ENCODE assay signal across 7 mouse cellular contexts in genomic region chr8:79027977-79028487, GRCm38 (mm10). TPM values are rescaled to one million over a fixed set of nuclear protein-coding genes. Genes with fewer than 3 reads are reported as not detected.
DNase-seq lines count a peak whose midpoint lies in the region; ATAC-seq and TF ChIP-seq lines count a peak whose summit lies in the region.

TSS of gene Zfp827 (plus strand) at chr8:79028437.

- H3K27me3 ChIP-seq in embryonic facial prominence, embryonic 10.5 days (replicated peaks; ENCODE audit: low read depth, poor library complexity, severe bottlenecking): no peaks in the 10 kb centered on the region
- no peaks in the 10 kb centered on the region for H3K27me3 ChIP-seq in heart, adult 2 months (ENCODE audit: control insufficient read depth, insufficient read depth, low read length)
- H3K27me3 ChIP-seq in kidney, adult 2 months (replicated peaks; ENCODE audit: control insufficient read depth, insufficient read depth, low read length): no peaks in the 10 kb centered on the region
- H3K27me3 ChIP-seq in limb, embryonic 13.5 days: no peaks in the 10 kb centered on the region
- H3K27me3 ChIP-seq in midbrain, embryonic 14.5 days (ENCODE audit: control insufficient read depth, insufficient read depth, low read length): no peaks in the 10 kb centered on the region

- H3K27ac ChIP-seq in embryonic facial prominence, embryonic 10.5 days (replicated peaks): peak within 1 kb of the TSS; percentile 100
- H3K27ac ChIP-seq in heart, adult 2 months: peak within 1 kb of the TSS; percentile 99
- peak within 1 kb of the TSS; percentile 90 for H3K27ac ChIP-seq in kidney, adult 2 months (ENCODE audit: insufficient read depth, low read depth, low read length)
- H3K27ac ChIP-seq in limb, embryonic 13.5 days: peak within 1 kb of the TSS; percentile 100
- H3K27ac ChIP-seq in midbrain, embryonic 14.5 days (replicated peaks; ENCODE audit: low read depth, low read length): peak within 1 kb of the TSS; percentile 99

- H3K9ac ChIP-seq in heart, adult 2 months (ENCODE audit: low read depth, low read length): peak within 1 kb of the TSS; percentile 100
- H3K9ac ChIP-seq in limb, embryonic 13.5 days: peak within 1 kb of the TSS; percentile 99
- peak within 1 kb of the TSS; percentile 87 for H3K9ac ChIP-seq in midbrain, embryonic 14.5 days (replicated peaks; ENCODE audit: low read length)

- H3K4me3 ChIP-seq in embryonic facial prominence, embryonic 10.5 days: peak within 1 kb of the TSS; percentile 95
- H3K4me3 ChIP-seq in heart, adult 2 months: peak within 1 kb of the TSS; percentile 98
- H3K4me3 ChIP-seq in kidney, adult 2 months (ENCODE audit: insufficient read depth, low read depth, low read length): peak within 1 kb of the TSS; percentile 72
- peak within 1 kb of the TSS; percentile 86 for H3K4me3 ChIP-seq in limb, embryonic 13.5 days
- peak within 1 kb of the TSS; percentile 98 for H3K4me3 ChIP-seq in midbrain, embryonic 14.5 days (replicated peaks; ENCODE audit: low read depth, low read length)

- H3K79me2 ChIP-seq in heart, adult 2 months (replicated peaks; ENCODE audit: control insufficient read depth, insufficient read depth, low read length): no peaks in the 10 kb centered on the region

- TF ChIP-seq POLR2A in heart, adult 2 months (IDR thresholded peaks at IDR 0.05; ENCODE audit: insufficient read depth, low read depth, low read length): peak; percentile 53; the same call in 1 of the 2 replicates
- TF ChIP-seq POLR2A in kidney, adult 2 months (IDR thresholded peaks at IDR 0.05; ENCODE audit: low read depth, low read length): peak; percentile 49

- WGBS in embryonic facial prominence, embryonic 10.5 days: under 1% methylated on average over 32 of the region's 32 CpGs
- under 1% methylated on average over 32 of the region's 32 CpGs for WGBS in heart, adult 2 months
- WGBS in kidney, adult 2 months: under 1% methylated on average over 32 of the region's 32 CpGs
- WGBS in limb, embryonic 13.5 days: under 1% methylated on average over 31 of the region's 32 CpGs
- 0% methylated on average over 32 of the region's 32 CpGs for WGBS in midbrain, embryonic 14.5 days

- TF ChIP-seq EP300 in heart, adult 2 months (IDR thresholded peaks at IDR 0.05; ENCODE audit: insufficient read depth, low read depth, low read length): peak; percentile 53; the same call in 1 of the 2 replicates

- no peaks in the 10 kb centered on the region for H3K9me3 ChIP-seq in embryonic facial prominence, embryonic 10.5 days
- no peaks in the 10 kb centered on the region for H3K9me3 ChIP-seq in limb, embryonic 13.5 days
- H3K9me3 ChIP-seq in midbrain, embryonic 14.5 days (ENCODE audit: control insufficient read depth, low read length): no peaks in the 10 kb centered on the region

- TF ChIP-seq CTCF in heart, adult 2 months (IDR thresholded peaks at IDR 0.05): no peak
- no peak for TF ChIP-seq CTCF in kidney, adult 2 months (conservative IDR thresholded peaks at IDR 0.05; ENCODE audit: insufficient read depth, insufficient read length, low read depth, low read length)

- intact Hi-C loops in heart, adult 2 months (cut with DNase I): loop anchor here (2.0 to 10.0 kb wide), 4 partner anchors 29 to 367 kb away; partner anchors contain the start of genes Lsm6 and Smad1

- DNase-seq in adrenal gland, postnatal 14 days: peak; percentile 86
- DNase-seq in embryonic facial prominence, embryonic 10.5 days (ENCODE audit: low spot score): peak; percentile 92
- DNase-seq in heart, adult 2 months: peak; percentile 76 to 84
- DNase-seq in kidney, adult 2 months: peak; percentile 84
- DNase-seq in midbrain, embryonic 14.5 days: peak; percentile 91
- peak; percentile 48 for DNase-seq in spleen, adult 12 weeks (ENCODE audit: low spot score)

- H3K36me3 ChIP-seq in embryonic facial prominence, embryonic 10.5 days (replicated peaks): no peaks in the 10 kb centered on the region
- H3K36me3 ChIP-seq in heart, adult 2 months (ENCODE audit: control insufficient read depth, insufficient read depth, low read length): peaks cover 2% of the 10 kb centered on the region
- no peaks in the 10 kb centered on the region for H3K36me3 ChIP-seq in kidney, adult 2 months (ENCODE audit: control insufficient read depth, insufficient read depth, low read length)
- H3K36me3 ChIP-seq in limb, embryonic 13.5 days: no peaks in the 10 kb centered on the region
- H3K36me3 ChIP-seq in midbrain, embryonic 14.5 days (ENCODE audit: control insufficient read depth, insufficient read depth, low read length): no peaks in the 10 kb centered on the region

- peaks cover 35% of the 10 kb centered on the region for H3K4me1 ChIP-seq in embryonic facial prominence, embryonic 10.5 days
- no peaks in the 10 kb centered on the region for H3K4me1 ChIP-seq in heart, adult 2 months (ENCODE audit: control insufficient read depth, insufficient read depth, low read length)
- H3K4me1 ChIP-seq in kidney, adult 2 months (ENCODE audit: control insufficient read depth, insufficient read depth, low read length): no peaks in the 10 kb centered on the region
- peaks cover 34% of the 10 kb centered on the region for H3K4me1 ChIP-seq in limb, embryonic 13.5 days
- peaks cover 20% of the 10 kb centered on the region for H3K4me1 ChIP-seq in midbrain, embryonic 14.5 days (ENCODE audit: control insufficient read depth, insufficient read depth, low read length)

- peak within 1 kb of the TSS; percentile 83 for H3K4me2 ChIP-seq in limb, embryonic 13.5 days (replicated peaks)
- H3K4me2 ChIP-seq in midbrain, embryonic 14.5 days (ENCODE audit: low read length): peak within 1 kb of the TSS; percentile 87

- ATAC-seq in limb, embryonic 13.5 days (ENCODE audit: low FRiP score, low read depth): peak; percentile 34
- ATAC-seq in midbrain, embryonic 14.5 days (ENCODE audit: low FRiP score, low TSS enrichment): peak; percentile 75

RNA-seq across cellular contexts. Expression of gene Zfp827, which starts in this region (rescaled TPM):
- total RNA-seq in adrenal gland, postnatal 14 days (2021): 15.3 and 17.1 TPM in 2 replicates
- polyA plus RNA-seq in embryonic facial prominence, embryonic 10.5 days (2016; fragmentation: Nextera tagmentation; extraction: Ambion mirVana): 6.5 and 8.2 TPM in 2 replicates
- total RNA-seq in heart, adult 2 months (2021): 10 to 100 TPM; 12.8 to 15.8 TPM
- 10.5 and 17.0 TPM in 2 replicates for polyA plus RNA-seq in heart, adult 2 months (2012; rRNA removed)
- 9.6 and 11.4 TPM in 2 replicates for polyA plus RNA-seq in kidney, adult 2 months (2012; rRNA removed)
- polyA plus RNA-seq in limb, embryonic 13.5 days (2015; fragmentation: Nextera tagmentation; extraction: Ambion mirVana): 14.3 and 14.9 TPM in 2 replicates
- 15.3 and 20.2 TPM in 2 replicates for polyA plus RNA-seq in midbrain, embryonic 14.5 days (2014; fragmentation: Nextera tagmentation; extraction: Ambion mirVana)

Comparison
In these comparisons a context has a peak if more than half of its experiments do, and no peak if none do; other contexts are left out.
1. Peak in every context shown above with its lines: DNase-seq, ATAC-seq, H3K4me3 ChIP-seq and H3K27ac ChIP-seq.